Mouse (Mus musculus) embryonic facial prominence, embryonic 14.5 days (tissue): ENCODE measurements around the gene P2rx1. TPM values are rescaled to one million over a fixed set of nuclear protein-coding genes. Genes with fewer than 3 reads are reported as not detected.

Experiments
- ATAC-seq: fragments of 200-750 bp; cut with Nextera tagmentation; 2 replicates; pipeline ENCODE4 v1.8.0; 2017; ENCODE audit warnings: low read depth, moderate number of reproducible peaks, moderate TSS enrichment
- DNase-seq: peaks from one replicate; pipeline ENCODE4 v3.0.0-alpha.2; 2015; ENCODE audit warnings: low spot score
- H3K27ac ChIP-seq: fragments of 300-500 bp; sonication (generic); replicated peaks from 2 replicates; pipeline ENCODE4 v1.5.1; 2014; ENCODE audit warnings: low read depth, mild to moderate bottlenecking, low read length, moderate library complexity
- H3K27me3 ChIP-seq: fragments of 300-500 bp; sonication (generic); replicated peaks from 2 replicates; pipeline ENCODE4 v1.6.1; 2014; ENCODE audit warnings: low read length; ENCODE audit not compliant: control insufficient read depth, insufficient read depth
- H3K36me3 ChIP-seq: fragments of 300-500 bp; sonication (generic); 2 replicates; pipeline ENCODE4 v1.6.1; 2014; ENCODE audit warnings: low read length, mixed read lengths; ENCODE audit not compliant: control insufficient read depth, insufficient read depth
- H3K4me1 ChIP-seq: fragments of 300-500 bp; sonication (generic); 2 replicates; pipeline ENCODE4 v1.6.1; 2014; ENCODE audit warnings: antibody characterized with exemption, low read length; ENCODE audit not compliant: control insufficient read depth, insufficient read depth
- H3K4me2 ChIP-seq: fragments of 300-500 bp; sonication (generic); 2 replicates; pipeline ENCODE4 v1.6.1; 2014; ENCODE audit warnings: low read depth, mild to moderate bottlenecking, low read length, moderate library complexity, mixed read lengths
- H3K4me3 ChIP-seq: fragments of 300-500 bp; sonication (generic); 2 replicates; pipeline ENCODE4 v1.5.1; 2014; ENCODE audit warnings: low read depth, mild to moderate bottlenecking, low read length
- H3K9ac ChIP-seq: fragments of 300-500 bp; sonication (generic); 2 replicates; pipeline ENCODE4 v1.6.1; 2014; ENCODE audit warnings: low read depth, mild to moderate bottlenecking, low read length, moderate library complexity, mixed read lengths
- H3K9me3 ChIP-seq: fragments of 300-500 bp; sonication (generic); 2 replicates; pipeline ENCODE4 v1.6.1; 2016; ENCODE audit warnings: low read length; ENCODE audit not compliant: control insufficient read depth
- WGBS: fragments of 180-500 bp; shearing (Covaris S2); extraction: QIAGEN DNeasy Blood & Tissue Kit; methylation state at CpG from one replicate; pipeline ENCODE4 v1.1.7; 2014; 5-methylcytosine and 5-hydroxymethylcytosine counted together
- polyA plus RNA-seq: library from polyadenylated mRNA; unstranded; fragments of >200 nt; fragmentation: Nextera tagmentation; extraction: Ambion mirVana; gene quantifications from 2 replicates; pipeline ENCODE4 v1.2.1, GENCODE M21; 2014

P2rx1 gene
- polyA plus RNA-seq, 1 experiment from 2014 or later: 3.0 TPM

DNA sequence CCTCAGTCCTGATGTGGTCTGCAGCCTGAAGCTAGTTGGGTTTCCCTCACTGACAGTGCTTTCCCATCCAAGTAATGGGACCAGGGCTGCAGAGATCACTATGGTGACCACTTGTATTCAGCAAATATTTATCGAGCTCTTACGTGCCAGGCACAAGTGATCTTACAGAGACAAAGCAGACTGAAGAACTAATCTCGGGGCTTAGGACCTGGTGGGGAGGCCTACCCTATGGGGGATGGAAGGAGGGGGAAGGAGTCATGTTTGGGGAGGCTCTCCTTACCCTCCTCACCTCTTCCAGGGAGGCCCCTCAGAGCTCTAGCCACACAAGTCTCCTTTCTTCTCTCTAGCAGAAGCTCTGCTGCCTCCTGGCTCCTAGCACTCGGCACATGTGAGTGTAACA lies 24.9 kb downstream of the P2rx1 start:
- H3K4me2 ChIP-seq: no peak overlapping the region
- H3K4me1 ChIP-seq: no peaks in the 10 kb centered on the region
- peaks cover 13% of the 10 kb centered on the region for H3K27me3 ChIP-seq
- no peak overlapping the region for H3K4me3 ChIP-seq
- H3K9me3 ChIP-seq: no peaks in the 10 kb centered on the region
- ATAC-seq (no peak), DNase-seq (no peak)
- no peaks in the 10 kb centered on the region for H3K36me3 ChIP-seq
- H3K9ac ChIP-seq: no peak overlapping the region
- 63% methylated on average over 4 of the region's 4 CpGs for WGBS
- H3K27ac ChIP-seq: no peak overlapping the region

DNA sequence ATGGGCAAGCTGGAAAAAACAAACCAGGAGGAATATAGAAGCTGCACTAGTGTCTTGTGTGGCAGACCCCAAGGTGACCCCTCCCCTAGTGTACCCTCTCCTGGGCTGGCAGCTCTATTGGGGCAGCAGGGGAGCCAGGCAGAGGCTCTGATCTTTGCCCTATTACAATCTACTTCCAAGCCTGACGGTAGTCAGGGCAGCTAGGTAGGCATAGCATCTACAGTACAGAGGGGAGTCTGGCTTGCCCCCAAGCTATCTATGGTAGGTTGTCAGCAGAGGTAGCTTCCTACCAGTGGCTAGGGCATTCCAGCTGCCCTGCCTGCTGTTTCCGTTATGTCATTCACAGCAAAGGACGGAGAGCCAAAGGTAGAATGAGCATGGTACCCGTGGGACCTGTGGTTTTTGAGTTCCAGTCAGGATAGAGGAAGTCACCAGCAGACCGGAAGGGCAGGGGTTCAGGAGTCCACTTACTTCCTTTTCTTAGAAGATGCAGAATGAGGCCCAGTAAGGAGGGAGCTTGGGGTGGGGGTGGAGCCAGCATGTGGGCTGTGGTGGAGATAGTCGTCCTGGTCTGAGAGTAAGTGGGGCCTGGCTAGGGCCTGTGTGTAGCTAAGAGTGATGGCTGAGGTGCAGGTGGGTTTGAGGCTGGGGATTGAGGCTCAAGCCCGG lies 25.5 kb downstream of the P2rx1 start:
- Histone ChIP-seq H3K27ac (no peak overlapping the region), H3K4me2 (no peak overlapping the region), H3K9ac (no peak overlapping the region), H3K4me1 (no peaks in the 10 kb centered on the region), H3K4me3 (no peak overlapping the region), H3K27me3 (peaks cover 11% of the 10 kb centered on the region), H3K36me3 (no peaks in the 10 kb centered on the region), H3K9me3 (no peaks in the 10 kb centered on the region)
- peak; percentile 63 for DNase-seq
- WGBS: 46% methylated on average over 7 of the region's 7 CpGs
- ATAC-seq: 0 out of 2 replicates have a peak, but pooled peaks have one; percentile 19

DNA sequence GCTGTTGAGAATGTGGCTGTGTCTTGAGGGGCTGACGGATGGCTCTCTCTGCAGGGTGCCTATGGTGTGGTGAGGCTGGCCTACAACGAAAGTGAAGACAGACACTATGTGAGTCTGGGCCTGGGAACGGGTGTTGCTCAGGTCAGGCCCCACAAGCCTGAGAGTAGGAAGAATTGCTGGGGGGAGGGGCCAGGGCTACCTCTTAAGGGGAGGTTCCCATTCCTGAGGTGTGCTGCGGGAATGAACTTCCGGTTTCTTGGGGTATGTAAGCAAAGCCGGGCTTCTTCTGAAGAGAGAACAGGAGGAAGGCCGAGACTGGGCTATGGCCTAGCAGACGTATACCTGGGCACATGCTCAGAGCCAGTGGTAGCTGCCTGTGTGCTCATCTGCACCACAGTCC lies 28.1 kb downstream of the P2rx1 start:
- Histone ChIP-seq H3K4me2 (no peak overlapping the region), H3K9ac (no peak overlapping the region), H3K9me3 (no peaks in the 10 kb centered on the region), H3K36me3 (no peaks in the 10 kb centered on the region), H3K4me1 (peaks cover 3% of the 10 kb centered on the region; the same call in 1 of the 2 replicates), H3K4me3 (no peak overlapping the region), H3K27ac (no peak overlapping the region), H3K27me3 (no peaks in the 10 kb centered on the region)
- 44% methylated on average over 8 of the region's 8 CpGs for WGBS
- ATAC-seq (no peak), DNase-seq (no peak)

DNA sequence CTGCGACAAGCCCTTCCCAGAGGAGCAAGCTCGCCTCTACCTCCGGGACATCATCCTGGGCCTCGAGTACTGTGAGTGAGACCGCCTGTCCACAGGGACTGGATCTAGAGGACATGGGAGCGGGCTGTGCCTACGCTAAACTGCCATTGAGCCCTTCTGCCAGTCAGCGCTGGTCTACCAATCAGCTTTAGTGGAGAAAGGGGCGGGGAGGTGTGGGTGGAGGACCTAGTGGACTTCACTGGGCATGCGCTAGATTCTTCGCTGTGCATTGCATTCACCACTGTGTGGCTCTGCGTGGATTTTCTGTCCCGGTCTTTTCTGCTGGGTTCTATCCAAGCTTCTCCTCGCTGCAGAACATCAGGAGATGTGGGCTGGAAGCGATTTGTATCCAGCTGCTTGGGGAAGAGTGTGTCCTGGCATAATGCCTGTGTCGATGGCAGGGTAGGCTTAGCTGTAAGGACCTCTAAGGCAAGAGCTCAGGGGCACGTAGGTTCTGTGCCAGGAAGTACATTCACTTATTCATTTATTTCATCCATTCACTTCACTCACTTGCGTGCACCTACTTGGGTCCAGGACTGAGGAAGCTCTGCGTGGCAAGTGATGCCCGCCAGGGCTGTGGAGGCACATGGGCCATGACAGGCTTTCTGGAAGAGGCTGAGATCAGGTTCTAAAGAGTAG lies 32.1 kb downstream of the P2rx1 start:
- H3K4me1 ChIP-seq: peaks cover 3% of the 10 kb centered on the region; the same call in 1 of the 2 replicates
- peak overlapping the region; percentile 72 for H3K27ac ChIP-seq
- peak overlapping the region; percentile 63 for H3K9ac ChIP-seq
- peak overlapping the region; percentile 38 for H3K4me3 ChIP-seq
- 24% methylated on average over 20 of the region's 20 CpGs for WGBS
- no peaks in the 10 kb centered on the region for H3K27me3 ChIP-seq
- H3K4me2 ChIP-seq: peak overlapping the region; percentile 73
- ATAC-seq (peak; percentile 95), DNase-seq (peak; percentile 97)
- 0 out of 2 replicates have a peak, but pooled peaks cover 1% of the 10 kb centered on the region for H3K36me3 ChIP-seq
- no peaks in the 10 kb centered on the region for H3K9me3 ChIP-seq

DNA sequence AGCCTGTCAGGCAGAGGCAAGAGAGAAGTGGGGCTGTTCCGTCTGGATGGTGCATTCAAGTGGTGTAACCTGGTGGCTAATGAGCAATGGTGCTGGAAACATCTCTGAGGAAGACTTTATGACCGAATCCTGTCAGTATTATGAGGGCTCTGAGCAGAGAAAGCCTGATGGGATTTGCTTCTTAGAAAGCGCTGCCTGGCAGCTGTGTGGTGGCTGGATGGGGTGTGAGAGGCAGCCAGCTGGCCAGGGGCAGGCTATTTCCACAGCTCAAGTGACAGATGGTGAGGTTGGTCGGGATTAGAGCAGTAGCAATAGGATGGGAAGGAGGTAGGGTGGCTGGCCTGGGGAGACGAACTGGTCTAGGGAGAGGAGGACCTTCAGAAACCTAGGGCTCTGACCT lies 32.6 kb downstream of the P2rx1 start:
- peaks cover 3% of the 10 kb centered on the region; the same call in 1 of the 2 replicates for H3K4me1 ChIP-seq
- DNase-seq (peak; percentile 71), ATAC-seq (peak; percentile 34; the same call in 1 of the 2 replicates)
- no peaks in the 10 kb centered on the region for H3K9me3 ChIP-seq
- peak overlapping the region; percentile 62 for H3K27ac ChIP-seq
- H3K36me3 ChIP-seq: 0 out of 2 replicates have a peak, but pooled peaks cover 3% of the 10 kb centered on the region
- peak overlapping the region; percentile 51; the same call in 1 of the 2 replicates for H3K9ac ChIP-seq
- H3K27me3 ChIP-seq: no peaks in the 10 kb centered on the region
- H3K4me3 ChIP-seq: no peak overlapping the region
- H3K4me2 ChIP-seq: peak overlapping the region; percentile 73; the same call in 1 of the 2 replicates
- 78% methylated on average over 5 of the region's 5 CpGs for WGBS

DNA sequence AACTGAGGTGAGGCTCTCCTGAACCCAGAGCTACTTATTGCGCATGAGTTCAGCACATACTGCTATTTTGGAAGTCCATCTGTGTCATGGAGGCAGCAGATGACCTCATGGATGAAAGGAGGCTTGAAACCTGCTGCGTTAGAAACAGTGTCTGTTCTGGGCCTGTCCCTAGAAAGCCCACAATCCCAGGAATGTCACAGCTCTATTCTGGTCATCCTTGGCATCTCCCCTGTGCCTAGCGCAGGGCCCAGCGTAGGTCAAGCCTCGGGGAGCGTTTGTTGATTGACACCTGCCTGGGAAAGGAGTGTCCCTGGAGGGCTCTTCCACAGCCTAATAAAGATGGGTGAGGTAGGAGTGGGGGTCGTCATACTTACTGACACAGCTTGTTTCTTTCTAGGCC lies 37.2 kb downstream of the P2rx1 start:
- Histone ChIP-seq H3K27me3 (no peaks in the 10 kb centered on the region), H3K27ac (no peak overlapping the region), H3K4me1 (peaks cover 3% of the 10 kb centered on the region; the same call in 1 of the 2 replicates), H3K9me3 (no peaks in the 10 kb centered on the region), H3K4me2 (no peak overlapping the region), H3K4me3 (no peak overlapping the region), H3K36me3 (peaks cover 6% of the 10 kb centered on the region; the same call in 1 of the 2 replicates), H3K9ac (no peak overlapping the region)
- no peak for DNase-seq
- 0 out of 2 replicates have a peak, but pooled peaks have one; percentile 13 for ATAC-seq
- 86% methylated on average over 7 of the region's 7 CpGs for WGBS

DNA sequence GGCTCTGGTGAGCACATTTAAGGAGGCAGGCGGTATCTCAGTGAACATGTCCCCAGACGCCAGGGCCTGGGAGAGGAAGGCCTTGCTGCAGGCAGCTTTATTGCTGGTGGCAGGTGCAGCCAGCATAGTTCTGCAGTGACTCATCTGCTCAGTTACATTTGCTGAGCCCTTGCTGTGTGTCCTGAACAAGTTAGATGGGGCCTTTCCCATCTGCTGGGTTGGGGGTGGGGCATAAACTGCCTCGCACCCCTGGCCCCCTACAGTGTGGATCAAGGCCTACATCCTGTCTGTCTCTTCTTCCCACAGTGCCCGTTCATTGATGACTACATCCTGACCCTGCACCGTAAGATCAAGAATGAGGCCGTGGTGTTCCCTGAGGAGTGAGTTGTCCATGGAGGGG lies 38.0 kb downstream of the P2rx1 start:
- no peak overlapping the region for H3K4me2 ChIP-seq
- WGBS: 66% methylated on average over 6 of the region's 6 CpGs
- no peaks in the 10 kb centered on the region for H3K9me3 ChIP-seq
- DNase-seq (peak; percentile 68), ATAC-seq (peak; percentile 75)
- H3K9ac ChIP-seq: no peak overlapping the region
- H3K36me3 ChIP-seq: peaks cover 6% of the 10 kb centered on the region; the same call in 1 of the 2 replicates
- H3K4me3 ChIP-seq: no peak overlapping the region
- no peaks in the 10 kb centered on the region for H3K27me3 ChIP-seq
- H3K4me1 ChIP-seq: no peaks in the 10 kb centered on the region
- no peak overlapping the region for H3K27ac ChIP-seq

DNA sequence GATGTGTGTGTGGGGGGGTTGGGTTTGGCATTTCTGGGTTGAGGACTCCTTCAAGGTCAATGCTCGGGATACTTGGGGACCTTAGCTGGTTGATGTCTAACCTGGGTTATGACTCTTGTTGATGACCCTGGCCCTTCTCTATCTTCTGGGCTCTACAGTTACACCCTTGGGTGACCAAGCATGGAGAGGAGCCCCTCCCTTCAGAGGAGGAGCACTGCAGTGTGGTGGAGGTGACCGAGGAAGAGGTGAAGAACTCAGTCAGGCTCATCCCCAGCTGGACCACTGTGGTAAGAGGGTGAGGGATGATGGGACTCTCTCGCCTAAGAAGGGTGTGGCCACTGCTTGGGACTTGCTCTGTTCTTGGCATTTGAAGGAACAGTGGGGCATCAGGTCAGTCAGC lies 38.8 kb downstream of the P2rx1 start:
- Histone ChIP-seq H3K27me3 (no peaks in the 10 kb centered on the region), H3K4me1 (no peaks in the 10 kb centered on the region), H3K4me2 (no peak overlapping the region), H3K4me3 (no peak overlapping the region), H3K36me3 (peaks cover 6% of the 10 kb centered on the region; the same call in 1 of the 2 replicates), H3K9ac (no peak overlapping the region), H3K27ac (no peak overlapping the region), H3K9me3 (no peaks in the 10 kb centered on the region)
- DNase-seq (no peak), ATAC-seq (no peak)
- 87% methylated on average over 2 of the region's 3 CpGs for WGBS
